Mouse (Mus musculus): ENCODE data around the gene Itgal.
"Not testable (repeated sequence)": the region's sequence is repeated elsewhere in the genome, so short reads cannot be mapped to it uniquely, and the experiment has no call there.

Itgal gene

DNA sequence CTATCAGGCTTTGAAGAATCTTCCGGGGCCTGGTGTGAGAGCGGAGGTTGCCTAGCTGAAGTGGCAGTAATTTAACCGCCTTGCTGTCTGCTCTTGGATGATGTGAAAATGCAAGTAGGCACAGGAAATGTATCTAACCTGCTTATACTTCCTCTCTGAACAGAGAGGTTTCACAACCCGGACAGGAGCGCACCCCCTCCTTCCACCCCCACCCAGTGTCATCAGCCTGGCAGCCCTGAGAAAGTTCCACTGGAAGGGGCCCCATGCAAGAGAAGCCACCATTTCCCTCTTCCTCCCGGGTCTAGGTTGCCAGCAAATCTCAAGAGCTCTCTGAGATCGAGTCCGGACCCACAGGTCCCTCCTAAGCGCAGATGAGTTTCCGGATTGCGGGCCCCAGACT is at the start of gene Itgal:
Gene Itgal, plus strand, starts transcription at position 163 of the 400 bp plus-strand sequence.
- in situ Hi-C loops (cut with MboI; ENCODE audit: low pct_unique_long_range_greater_than_20kb in 1 of 2, low sequenced_read_pairs in 2 of 2, unreplicated experiment in 1 of 2), result no loop called here

DNA sequence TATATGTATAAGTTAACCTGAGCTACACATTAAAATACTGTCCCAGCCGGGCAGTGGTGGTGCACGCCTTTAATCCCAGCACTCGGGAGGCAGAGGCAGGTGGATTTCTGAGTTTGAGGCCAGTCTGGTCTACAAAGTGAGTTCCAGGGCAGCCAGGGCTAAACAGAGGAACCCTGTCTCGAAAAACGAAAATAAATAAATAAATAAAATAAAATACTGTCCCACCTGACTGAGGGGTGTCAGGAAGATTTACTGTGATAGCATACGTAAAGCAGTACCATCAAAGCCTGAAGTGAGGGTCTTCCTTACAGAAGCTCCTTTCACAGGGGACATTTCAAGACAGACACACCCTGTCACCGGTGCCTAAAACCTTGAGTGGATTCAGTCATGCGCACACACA is 45.5 kb upstream of the Itgal start:
- in situ Hi-C loops (cut with MboI; ENCODE audit: low pct_unique_long_range_greater_than_20kb in 1 of 2, low sequenced_read_pairs in 2 of 2, unreplicated experiment in 1 of 2), result not testable (repeated sequence)

DNA sequence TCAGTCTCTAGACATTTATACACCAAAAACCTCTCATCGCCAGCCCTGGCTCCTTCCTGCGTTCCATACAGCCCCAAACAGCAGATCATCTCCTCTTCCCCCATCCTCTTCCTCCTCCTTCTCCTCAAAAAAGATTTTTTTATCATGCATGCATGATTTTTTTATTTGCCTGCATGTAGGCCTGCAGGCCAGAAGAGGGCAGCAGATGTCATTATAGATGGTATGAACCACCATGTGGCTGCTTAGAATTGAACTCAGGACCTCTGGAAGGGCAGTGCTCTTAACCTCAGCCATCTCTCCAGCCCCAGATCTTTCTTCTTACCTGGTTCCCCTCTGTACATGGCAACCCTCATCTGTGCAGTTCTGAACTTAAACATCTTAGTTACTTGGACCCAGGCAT is 43.6 kb upstream of the Itgal start:
- in situ Hi-C loops (cut with MboI; ENCODE audit: low pct_unique_long_range_greater_than_20kb in 1 of 2, low sequenced_read_pairs in 2 of 2, unreplicated experiment in 1 of 2), result no loop called here

DNA sequence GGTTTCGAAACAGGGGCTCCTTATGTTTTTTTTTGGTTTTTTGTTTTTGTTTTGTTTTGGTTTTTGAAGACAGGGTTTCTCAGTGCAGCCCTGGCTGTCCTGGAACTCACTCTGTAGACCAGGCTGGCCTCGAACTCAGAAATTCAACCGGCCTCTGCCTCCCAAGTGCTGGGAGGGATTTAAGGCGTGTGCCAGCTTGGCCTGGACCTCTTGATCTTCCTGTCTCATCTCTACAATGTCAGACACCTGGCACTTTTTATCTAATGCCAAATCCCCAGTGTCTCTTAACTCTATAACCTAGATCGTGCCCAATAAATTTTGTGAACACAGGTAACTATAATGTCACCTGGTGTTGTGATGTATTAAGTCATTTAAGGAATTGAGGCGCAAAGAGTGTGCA is 42.7 kb upstream of the Itgal start:
- in situ Hi-C loops (cut with MboI; ENCODE audit: low pct_unique_long_range_greater_than_20kb in 1 of 2, low sequenced_read_pairs in 2 of 2, unreplicated experiment in 1 of 2), result no loop called here

DNA sequence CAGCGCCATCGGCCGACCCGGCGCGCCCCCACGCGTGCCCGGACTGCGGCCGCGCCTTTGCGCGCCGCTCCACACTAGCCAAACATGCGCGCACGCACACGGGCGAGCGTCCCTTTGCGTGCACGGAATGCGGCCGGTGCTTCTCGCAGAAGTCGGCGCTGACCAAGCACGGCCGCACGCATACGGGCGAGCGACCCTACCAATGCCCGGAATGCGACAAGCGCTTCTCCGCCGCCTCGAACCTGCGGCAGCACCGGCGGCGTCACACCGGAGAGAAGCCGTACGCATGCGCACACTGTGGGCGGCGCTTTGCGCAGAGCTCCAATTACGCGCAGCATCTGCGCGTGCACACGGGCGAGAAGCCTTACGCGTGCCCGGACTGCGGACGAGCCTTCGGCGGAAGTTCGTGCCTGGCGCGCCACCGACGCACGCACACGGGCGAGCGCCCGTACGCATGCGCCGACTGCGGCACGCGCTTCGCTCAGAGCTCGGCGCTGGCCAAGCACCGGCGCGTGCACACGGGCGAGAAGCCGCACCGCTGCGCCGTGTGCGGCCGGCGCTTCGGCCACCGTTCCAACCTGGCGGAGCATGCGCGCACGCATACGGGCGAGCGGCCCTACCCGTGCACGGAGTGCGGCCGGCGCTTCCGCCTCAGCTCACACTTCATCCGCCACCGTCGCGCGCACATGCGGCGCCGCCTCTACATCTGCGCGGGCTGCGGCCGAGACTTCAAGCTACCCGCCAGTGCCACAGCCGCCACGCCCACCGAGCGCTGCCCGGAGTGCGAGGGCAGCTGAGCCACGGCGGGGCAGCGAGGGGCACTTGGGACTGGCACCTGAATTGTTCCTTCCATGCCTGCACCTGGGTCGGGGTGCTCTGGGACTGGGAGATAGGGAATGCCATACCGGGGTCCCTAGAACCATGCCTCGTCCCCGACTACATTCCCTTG is 42.0 kb upstream of the Itgal start:
- in situ Hi-C loops (cut with MboI; ENCODE audit: low pct_unique_long_range_greater_than_20kb in 1 of 2, low sequenced_read_pairs in 2 of 2, unreplicated experiment in 1 of 2), result no loop called here

DNA sequence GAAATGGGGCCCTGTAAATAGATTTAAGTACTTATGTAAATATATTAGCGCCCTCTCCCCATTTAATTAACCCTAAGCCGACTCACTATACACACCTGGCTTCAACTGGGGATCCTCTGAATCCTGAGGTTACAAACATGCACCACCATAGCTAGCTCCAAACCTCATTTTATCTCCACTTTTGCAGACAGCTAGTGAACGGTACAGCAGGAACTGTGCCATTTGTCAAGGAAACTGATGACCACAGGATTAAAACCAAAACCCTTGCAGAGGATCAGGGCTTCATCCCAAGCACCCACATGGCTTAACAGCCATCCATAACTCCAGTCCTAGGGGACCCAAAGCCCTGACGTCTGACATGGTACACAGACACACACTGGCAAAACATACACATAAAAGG is 41.1 kb upstream of the Itgal start:
- in situ Hi-C loops (cut with MboI; ENCODE audit: low pct_unique_long_range_greater_than_20kb in 1 of 2, low sequenced_read_pairs in 2 of 2, unreplicated experiment in 1 of 2), result no loop called here

DNA sequence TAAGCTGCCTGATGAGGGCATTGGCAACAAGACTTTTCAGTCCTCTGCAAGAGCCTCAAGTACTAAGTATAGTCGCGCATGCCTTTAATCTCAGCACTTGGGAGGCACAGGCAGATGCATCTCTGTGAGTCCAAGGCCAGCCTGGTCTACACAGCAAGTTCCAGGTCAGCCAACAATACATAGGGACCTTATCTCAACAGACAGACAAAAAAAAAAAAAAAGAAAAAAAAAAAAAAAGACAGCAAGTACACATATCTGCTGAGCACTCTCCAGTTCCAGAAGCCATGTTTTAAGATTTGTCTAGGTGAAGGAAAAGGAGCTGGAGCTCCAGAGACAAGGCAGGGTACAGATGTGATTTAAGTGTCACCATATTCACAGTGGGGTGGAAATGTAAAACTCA is 40.1 kb upstream of the Itgal start:
- in situ Hi-C loops (cut with MboI; ENCODE audit: low pct_unique_long_range_greater_than_20kb in 1 of 2, low sequenced_read_pairs in 2 of 2, unreplicated experiment in 1 of 2), result no loop called here

DNA sequence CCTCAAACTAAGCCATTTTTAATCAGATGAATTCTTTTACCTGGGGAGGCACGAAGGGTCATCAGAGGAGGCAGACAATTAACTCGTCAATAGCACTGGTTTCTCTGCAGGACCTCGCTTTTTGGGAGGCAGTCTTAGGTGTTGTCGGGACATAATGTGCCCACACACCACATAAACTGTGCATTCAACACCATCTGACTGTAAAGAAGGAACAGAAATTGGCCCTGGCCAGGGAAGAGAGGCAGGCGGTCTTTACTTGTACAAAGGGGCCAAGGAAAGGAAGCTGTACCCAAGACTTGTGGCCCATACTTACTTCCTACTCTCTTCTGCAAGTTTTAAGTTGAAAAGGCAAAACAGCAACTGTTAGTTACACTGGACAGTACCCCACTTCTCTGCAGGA is 39.5 kb upstream of the Itgal start:
- in situ Hi-C loops (cut with MboI; ENCODE audit: low pct_unique_long_range_greater_than_20kb in 1 of 2, low sequenced_read_pairs in 2 of 2, unreplicated experiment in 1 of 2), result no loop called here

DNA sequence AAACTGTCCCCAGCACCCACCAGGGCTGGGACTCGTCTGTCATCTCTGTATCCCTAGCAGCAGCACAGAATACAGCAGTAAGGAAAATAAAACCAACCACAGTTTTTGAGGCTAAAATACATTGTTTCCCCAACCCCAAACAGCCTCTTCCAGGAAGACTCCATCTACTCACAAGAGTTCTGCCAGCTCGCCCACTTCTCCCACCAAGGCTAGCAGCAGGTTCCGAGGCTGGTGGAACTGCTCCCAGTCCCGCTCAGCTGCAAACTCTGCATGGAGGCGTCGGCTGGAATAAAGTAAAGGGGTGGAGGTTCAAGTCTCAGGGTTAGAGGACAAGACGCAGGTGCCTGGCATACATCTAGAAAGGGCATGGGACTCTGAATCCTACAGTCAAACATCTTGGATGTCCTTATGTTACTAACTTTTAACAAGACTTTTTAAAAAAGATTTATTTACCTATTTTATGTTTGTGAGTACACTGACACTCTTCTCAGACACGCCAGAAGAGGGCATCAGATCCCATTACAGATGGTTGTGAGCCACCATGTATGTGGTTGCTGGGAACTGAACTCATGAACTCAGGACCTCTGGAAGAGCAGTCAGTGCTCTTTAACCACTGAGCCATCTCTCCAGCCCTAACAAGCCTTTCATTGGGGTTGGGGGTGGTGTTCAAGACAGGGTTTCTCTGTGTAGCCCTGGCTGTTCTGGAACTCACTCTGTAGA is 36.7 kb upstream of the Itgal start:
- in situ Hi-C loops (cut with MboI; ENCODE audit: low pct_unique_long_range_greater_than_20kb in 1 of 2, low sequenced_read_pairs in 2 of 2, unreplicated experiment in 1 of 2), result no loop called here

DNA sequence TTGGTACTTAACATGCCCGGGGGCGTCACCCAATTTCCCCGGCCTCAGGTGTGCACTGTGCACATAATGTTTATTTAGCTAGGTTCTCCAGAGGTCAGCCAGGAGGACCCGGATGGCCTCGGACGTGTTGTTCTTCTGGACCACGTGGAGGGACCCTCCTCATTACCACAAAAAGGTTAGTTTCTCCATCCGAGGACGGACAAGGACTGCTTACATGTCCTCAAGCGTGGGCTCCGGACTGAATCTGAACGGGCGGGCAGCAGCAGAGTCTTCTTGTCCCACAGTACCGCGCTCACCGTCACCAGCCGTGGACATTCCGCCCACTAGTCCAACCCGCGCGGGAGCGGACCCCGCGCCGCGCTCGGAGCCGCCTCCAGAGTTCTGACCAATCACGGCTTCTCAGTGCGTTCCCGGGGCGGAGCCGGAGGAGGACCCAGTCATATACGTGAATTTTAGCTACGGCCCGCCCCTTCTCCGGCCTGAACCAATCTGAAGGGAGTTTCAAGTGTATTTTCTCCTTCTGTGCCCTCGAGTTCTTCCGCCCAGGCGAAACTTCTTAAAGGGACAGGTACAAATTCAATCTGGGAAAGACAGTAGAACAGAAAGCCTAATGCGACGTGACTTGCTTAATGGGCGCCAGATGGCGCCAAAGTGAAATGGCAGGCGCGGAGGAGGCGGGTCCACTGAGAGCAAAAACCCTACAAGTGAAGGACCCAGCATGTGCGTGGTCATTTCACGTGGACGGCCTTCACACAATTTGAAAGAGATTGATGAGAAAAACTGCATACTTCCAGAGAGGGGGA is 35.5 kb upstream of the Itgal start, which contains the start of gene Dctpp1:
Gene Dctpp1, minus strand, starts transcription at position 401 of the 803 bp plus-strand sequence.
- in situ Hi-C loops (cut with MboI; ENCODE audit: low pct_unique_long_range_greater_than_20kb in 1 of 2, low sequenced_read_pairs in 2 of 2, unreplicated experiment in 1 of 2), result no loop called here

DNA sequence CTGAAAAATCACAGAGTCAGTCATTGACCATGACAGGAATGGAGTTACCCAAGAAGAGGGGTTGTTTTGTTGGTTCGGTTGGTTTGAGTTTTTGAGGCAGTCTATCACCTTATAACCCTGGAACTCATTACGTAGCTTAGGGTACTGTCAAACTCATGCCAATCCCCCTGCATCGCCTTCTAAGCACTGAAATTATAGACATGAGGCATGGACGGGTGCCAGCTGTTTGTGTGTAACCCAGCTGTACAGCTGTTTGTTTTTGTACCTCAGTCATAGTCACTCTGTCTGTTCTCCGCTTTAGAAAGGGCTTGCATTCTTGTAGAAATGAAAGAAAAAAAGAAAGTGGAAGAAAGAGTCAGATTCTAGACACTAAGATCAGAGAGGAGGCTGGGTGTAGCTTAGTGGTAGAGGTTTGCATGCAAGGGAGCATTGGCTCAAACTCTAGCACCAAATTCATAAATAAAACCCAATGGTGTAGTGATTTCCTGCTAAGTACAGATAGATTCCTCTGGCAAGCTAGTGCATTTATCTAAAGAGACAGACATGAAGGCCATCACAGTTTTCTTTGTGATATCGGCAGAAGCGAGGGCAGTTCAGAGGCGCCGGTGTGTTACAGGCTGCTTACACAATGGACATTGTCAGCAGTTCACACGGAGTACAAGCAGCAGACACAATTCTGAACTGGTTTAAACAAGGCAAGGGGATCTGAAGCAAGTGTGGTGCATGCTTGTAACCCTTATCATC is 33.7 kb upstream of the Itgal start:
- in situ Hi-C loops (cut with MboI; ENCODE audit: low pct_unique_long_range_greater_than_20kb in 1 of 2, low sequenced_read_pairs in 2 of 2, unreplicated experiment in 1 of 2), result no loop called here

DNA sequence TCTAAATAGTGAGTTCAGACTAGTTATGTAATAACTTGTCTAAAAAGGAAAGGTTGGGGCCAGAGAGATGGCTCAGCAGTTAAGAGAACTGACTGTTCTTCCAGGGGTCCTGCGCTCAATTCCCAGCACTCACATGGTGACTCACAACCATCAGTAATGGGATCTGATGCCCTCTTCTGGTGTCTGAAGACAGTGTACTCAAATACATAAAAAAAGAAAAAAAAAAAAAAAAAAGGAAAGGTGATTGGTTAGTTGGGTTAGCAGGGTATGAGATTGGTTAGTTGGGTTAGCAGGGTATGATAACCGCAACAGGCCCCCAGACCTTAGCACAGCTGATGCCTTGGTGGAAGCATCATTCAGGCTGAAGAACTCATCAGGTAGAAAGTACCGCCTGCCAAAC is 32.5 kb upstream of the Itgal start:
- in situ Hi-C loops (cut with MboI; ENCODE audit: low pct_unique_long_range_greater_than_20kb in 1 of 2, low sequenced_read_pairs in 2 of 2, unreplicated experiment in 1 of 2), result no loop called here

DNA sequence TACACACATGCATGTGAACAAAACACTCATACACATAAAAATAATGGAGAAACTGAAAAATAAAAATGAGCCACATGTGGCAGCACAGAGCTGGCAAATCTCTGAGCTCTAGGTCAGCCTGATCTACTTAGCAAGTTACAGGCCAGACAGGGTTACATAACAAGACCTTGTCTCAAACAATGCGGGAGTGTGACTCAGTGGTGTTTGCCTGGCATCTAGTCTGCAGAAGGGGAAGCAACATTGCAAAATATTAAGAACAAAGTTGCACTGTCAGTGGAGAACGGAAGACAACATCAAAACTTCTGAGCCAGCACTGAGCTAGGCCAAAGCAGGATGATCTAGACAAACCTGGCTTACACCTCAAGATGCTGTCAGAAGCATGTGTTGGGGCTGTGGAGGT is 25.8 kb upstream of the Itgal start:
- in situ Hi-C loops (cut with MboI; ENCODE audit: low pct_unique_long_range_greater_than_20kb in 1 of 2, low sequenced_read_pairs in 2 of 2, unreplicated experiment in 1 of 2), result no loop called here

DNA sequence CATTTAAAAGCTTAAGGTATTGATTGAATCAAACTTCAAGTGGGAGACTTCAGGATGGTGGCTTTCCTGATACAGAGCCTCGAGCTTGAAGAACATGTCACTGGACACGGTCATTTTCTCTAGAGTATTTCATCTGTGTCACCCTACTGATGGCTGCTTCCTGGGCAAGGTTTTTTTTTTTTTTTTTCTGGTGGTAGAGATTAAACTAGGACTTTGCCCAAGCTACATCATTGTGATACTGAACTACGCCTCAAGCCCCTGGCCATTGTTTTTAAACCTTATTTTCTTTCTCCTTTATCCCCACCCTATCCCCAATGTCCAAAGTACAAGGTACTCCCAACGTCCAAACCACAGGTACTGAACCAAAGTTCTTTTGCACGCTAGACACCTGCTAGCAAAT is 25.4 kb upstream of the Itgal start:
- in situ Hi-C loops (cut with MboI; ENCODE audit: low pct_unique_long_range_greater_than_20kb in 1 of 2, low sequenced_read_pairs in 2 of 2, unreplicated experiment in 1 of 2), result no loop called here

DNA sequence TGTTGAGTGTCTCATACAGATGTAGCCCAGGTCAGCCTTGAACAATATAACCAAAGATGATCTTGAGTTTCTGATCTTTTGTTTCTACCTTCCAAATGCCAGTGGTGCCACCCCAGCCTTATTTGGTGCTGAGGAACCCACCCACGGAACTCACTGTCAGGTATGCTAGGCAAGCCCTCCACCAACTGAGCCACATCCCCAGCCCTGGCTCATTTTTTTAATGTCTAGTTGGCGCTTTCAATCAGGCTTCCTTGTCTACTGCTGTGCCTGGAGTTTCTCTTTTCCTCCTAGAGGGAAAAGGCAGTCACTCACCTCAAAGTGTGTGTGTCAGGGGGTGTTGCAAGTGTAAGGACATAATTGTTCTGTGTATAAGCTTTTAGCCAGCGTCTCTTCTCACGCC is 25.0 kb upstream of the Itgal start:
- in situ Hi-C loops (cut with MboI; ENCODE audit: low pct_unique_long_range_greater_than_20kb in 1 of 2, low sequenced_read_pairs in 2 of 2, unreplicated experiment in 1 of 2), result no loop called here

DNA sequence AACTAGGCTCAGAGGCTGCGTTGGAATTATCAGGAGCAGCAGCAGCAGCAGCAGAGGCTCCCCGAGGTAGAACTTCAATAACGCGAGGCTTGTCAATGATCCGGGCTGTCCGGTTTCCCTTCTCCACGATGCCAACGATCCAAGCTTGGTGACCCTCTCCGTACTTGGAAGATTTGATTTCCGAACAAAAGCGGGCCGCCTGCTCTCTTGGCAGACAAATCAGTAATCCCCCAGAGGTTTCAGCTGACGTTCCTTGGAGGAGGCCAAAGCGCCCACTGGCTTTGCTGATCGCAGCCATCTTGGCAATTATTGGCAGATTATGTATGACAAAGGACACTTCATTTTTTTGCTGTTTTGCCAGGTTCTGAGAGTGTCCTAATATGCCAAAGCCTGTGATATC is 23.5 kb upstream of the Itgal start:
- in situ Hi-C loops (cut with MboI; ENCODE audit: low pct_unique_long_range_greater_than_20kb in 1 of 2, low sequenced_read_pairs in 2 of 2, unreplicated experiment in 1 of 2), result no loop called here

DNA sequence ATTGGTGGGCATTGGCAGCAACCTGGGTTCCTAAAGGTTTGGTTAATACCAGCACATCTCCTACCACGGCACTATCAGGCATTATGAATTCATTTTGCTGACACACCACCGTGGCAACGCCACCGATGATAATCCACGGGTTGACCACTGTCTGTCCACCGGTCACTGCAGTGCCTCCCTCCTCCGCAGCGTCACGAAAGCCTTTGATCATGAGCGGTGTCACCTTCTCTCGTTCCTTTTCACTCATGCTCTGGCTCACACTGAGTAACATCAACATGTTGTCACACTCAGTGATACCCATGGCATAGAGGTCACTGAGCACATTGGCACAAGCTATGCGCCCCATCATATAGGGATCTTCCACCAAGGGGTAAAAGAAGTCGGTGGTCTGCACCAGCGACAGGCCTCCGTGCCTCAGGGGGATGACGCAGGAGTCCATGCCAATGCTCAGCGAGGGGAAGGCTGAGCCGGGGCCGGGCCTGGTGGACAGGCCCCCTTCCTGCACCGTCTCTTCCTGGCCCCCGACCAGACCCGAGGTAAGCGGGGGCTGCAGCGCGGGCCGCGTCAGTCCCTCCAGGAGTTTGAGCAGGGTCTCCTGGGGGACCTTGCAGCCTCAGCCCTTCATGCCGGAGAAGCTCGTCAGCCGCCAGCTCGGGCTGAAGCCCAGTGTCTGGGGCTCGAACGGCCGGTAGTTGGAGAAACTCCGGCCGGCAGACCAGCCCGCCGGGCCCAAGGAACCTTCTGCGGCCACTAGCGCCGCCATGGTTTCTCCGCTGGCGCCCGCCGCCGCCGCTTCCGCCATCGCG is 22.7 kb upstream of the Itgal start:
- in situ Hi-C loops (cut with MboI; ENCODE audit: low pct_unique_long_range_greater_than_20kb in 1 of 2, low sequenced_read_pairs in 2 of 2, unreplicated experiment in 1 of 2), result no loop called here

Data from mouse embryonic stem cell (cell line).